Mouse (Mus musculus): ENCODE data around the gene Gm49403. TPM values are rescaled to one million over a fixed set of nuclear protein-coding genes. Genes with fewer than 3 reads are reported as not detected.
A peak's percentile ranks its signal among the peaks of the same experiment; 100 is the strongest.
"Not testable (repeated sequence)": the region's sequence is repeated elsewhere in the genome, so short reads cannot be mapped to it uniquely, and the experiment has no call there.

The Gm49403 gene
- total RNA-seq (2014; fragmentation: Nextera tagmentation) (not detected in 2 replicates), total RNA-seq (2017) (not detected in 2 replicates)

DNA sequence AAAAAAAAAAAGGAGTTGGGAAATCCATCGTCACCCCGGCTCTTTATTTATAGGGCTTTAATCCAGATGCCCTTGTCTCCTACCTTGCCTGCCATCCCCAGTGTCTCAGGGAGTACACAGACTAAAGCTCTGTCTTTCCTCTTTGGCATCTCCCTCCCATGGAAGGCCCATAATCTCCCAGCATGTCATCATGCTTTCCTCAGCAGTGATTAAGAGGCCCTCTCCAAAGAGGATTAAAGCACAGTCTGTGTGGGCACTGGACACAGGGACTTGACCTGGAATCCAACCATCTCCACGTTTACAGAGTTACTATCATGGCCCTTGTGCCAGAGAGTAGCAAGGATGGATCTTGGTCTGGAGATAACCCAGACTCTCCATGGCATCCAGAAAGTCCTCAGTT, at the start of gene Gm49403, which contains the start of gene Lbhd1:
Gene Gm49403 (plus strand): TSS at position 315 of the 400 bp plus-strand sequence.
Gene Lbhd1 (plus strand): TSS at position 117 of the 400 bp plus-strand sequence.
- no peak for ATAC-seq (replicated peaks; ENCODE audit: low FRiP score, low TSS enrichment, poor library complexity, severe bottlenecking)

DNA sequence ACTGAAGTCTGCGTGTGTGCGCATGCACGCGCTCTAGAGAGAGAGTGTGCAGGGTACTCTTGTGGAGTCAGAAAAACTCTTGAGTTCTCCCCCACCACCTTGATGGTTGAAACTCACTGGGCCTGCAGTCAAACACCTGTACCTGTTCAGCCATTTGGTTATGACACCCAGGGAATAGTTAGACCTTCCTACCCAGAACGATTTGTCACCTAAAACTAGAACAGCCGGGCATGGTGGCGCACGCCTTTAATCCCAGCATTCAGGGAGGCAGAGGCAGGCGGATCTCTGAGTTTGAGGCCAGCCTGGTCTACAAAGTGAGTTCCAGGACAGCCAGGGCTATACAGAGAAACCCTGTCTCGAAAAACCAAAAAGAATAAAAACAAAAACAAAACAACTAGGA, 47.4 kb upstream of the Gm49403 start:
- ATAC-seq (replicated peaks; ENCODE audit: low FRiP score, low TSS enrichment, poor library complexity, severe bottlenecking): not testable (repeated sequence)

GRCm38 (mm10) chr19:8837251-8837791, 46.4 kb upstream of the Gm49403 start, which contains the start of gene Bscl2:
Gene Bscl2, plus strand, starts transcription at chr19:8837467.
- peak; percentile 71 for ATAC-seq (replicated peaks; ENCODE audit: low FRiP score, low TSS enrichment, poor library complexity, severe bottlenecking)

DNA sequence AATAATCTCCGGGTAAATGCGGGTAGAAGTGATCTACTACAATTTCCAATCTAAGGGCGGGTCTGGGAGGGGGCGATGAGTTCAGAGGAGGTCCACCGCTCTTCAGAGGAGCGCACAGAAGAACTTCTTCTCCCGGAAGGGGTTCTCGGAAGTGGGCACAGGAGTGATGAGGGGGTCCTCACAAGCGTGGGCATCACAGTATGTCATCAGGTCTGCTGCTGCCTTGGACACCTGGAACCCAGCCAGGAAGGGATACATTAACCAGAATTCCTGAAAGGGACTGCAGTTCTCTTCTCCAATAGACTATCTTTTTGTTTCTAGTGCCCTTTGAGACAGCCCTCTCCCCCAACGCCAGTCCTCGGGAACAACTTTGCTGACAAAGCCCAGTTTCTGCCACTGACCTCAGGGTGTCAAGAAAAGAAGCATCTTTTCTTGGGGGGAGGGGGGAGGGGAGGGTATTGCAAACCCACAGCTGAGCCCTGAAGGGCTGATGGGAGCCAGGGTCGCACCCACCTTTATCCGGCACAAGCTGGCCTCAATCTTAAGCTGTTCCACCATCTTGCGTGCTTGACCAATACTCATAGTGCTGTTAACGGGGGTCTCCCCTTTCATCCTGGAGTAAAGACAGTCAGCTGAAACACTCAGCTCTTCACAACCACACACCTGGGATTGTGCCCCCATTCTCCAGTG, 45.5 kb upstream of the Gm49403 start:
- ATAC-seq (replicated peaks; ENCODE audit: low FRiP score, low TSS enrichment, poor library complexity, severe bottlenecking): no peak

- ATAC-seq (replicated peaks; ENCODE audit: low FRiP score, low TSS enrichment, poor library complexity, severe bottlenecking): no peak
Measured at GRCm38 (mm10) chr19:8839103-8839907, 44.4 kb upstream of the Gm49403 start, which contains the start of gene Gng3. Gene Gng3, minus strand, starts transcription at chr19:8839194.

GRCm38 (mm10) chr19:8839908-8840791, 43.6 kb upstream of the Gm49403 start:
- ATAC-seq (replicated peaks; ENCODE audit: low FRiP score, low TSS enrichment, poor library complexity, severe bottlenecking): peak; percentile 71

- no peak for ATAC-seq (replicated peaks; ENCODE audit: low FRiP score, low TSS enrichment, poor library complexity, severe bottlenecking)
Measured at GRCm38 (mm10) chr19:8841012-8841411, 42.7 kb upstream of the Gm49403 start.

DNA sequence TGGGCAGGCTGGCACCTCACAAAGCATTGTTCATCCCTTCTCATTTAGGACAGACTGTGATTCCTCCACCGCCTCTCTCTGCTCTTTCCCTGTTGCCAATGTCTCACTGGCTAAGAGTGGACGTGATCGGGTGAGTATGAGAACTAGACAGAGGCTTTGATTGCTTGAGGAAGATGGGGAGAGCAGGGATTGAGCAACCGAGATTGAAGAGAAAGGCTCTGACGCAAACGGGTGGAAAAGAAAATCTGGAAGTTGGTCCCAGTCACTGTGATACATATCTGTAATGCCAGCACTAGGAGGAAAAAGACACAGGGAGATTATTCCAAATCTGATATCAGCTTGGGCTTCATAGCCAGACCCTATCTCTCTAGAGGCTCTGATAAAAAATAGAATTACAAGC, 40.8 kb upstream of the Gm49403 start:
- ATAC-seq (replicated peaks; ENCODE audit: low FRiP score, low TSS enrichment, poor library complexity, severe bottlenecking): no peak

GRCm38 (mm10) chr19:8844371-8845129, 39.2 kb upstream of the Gm49403 start:
- ATAC-seq (replicated peaks; ENCODE audit: low FRiP score, low TSS enrichment, poor library complexity, severe bottlenecking): peak; percentile 42; the same call in 1 of the 2 replicates

- ATAC-seq (replicated peaks; ENCODE audit: low FRiP score, low TSS enrichment, poor library complexity, severe bottlenecking): no peak
Measured at GRCm38 (mm10) chr19:8848356-8848755, 35.4 kb upstream of the Gm49403 start.

DNA sequence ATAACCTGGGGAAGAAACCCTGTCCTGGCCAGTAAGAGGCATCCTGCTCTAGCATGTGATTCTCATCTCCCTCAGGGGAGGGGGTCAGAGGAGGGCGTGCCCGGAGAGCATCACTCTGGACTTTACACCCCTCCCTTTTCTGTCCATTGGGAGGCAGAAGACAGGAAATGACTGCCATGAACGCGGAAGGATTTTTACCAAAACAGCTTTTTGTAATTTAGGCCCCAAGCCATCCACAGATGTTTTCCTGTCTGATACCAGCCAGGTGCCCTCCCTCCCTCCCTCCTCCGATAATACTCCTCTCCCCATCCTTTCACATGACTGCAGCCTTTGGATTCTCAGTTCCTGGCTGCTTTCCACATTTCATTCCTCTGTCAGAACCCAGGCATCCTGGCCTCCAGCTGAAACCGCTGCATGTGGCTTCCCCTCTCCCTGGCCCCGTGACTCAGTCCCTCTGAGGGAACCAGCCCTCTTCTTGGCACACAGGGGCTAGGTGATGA, 33.3 kb upstream of the Gm49403 start, which contains the start of gene Lrrn4cl:
Gene Lrrn4cl (plus strand): TSS at position 367 of the 500 bp plus-strand sequence.
- ATAC-seq (replicated peaks; ENCODE audit: low FRiP score, low TSS enrichment, poor library complexity, severe bottlenecking): peak; percentile 36; the same call in 1 of the 2 replicates

DNA sequence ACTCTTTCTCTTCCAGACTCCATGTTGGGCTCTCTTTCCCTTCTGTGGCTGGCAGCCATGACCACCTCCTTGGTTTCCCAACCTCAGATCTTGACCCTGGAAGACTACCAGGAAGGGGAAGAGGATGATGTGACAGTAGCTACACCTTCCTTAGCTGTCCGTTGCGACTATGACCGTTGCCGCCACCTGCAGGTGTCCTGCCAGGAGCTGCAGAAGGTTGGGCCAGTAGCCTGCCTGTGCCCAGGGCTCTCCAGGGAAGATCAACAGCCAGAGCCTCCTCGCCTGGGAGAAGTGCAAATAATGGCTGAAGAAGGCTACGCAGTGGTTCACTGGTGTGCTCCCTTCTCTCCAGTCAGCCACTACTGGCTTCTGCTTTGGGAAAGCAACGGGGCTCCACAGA, 32.1 kb upstream of the Gm49403 start:
- ATAC-seq (replicated peaks; ENCODE audit: low FRiP score, low TSS enrichment, poor library complexity, severe bottlenecking): no peak

- ATAC-seq (replicated peaks; ENCODE audit: low FRiP score, low TSS enrichment, poor library complexity, severe bottlenecking): no peak
Measured at GRCm38 (mm10) chr19:8852236-8852928, 31.3 kb upstream of the Gm49403 start.

DNA sequence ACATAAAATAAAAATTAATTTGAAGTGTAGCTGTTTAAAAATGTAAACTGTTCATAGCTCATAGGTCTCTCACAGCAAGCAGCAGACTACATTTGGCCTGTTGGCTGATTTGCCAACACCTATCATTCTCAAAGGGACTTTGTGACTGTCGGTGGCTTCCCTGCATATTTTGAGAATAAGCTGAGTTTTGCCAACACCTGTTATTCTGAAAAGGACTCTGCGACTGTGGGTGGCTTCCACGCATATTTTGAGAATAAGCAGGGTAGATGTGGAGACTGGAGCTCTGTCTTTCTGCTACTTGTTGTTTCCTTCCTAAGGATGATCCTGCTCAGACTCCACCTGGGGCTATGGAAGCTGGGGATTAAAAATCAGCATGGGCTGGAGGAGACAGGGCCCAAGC, 30.6 kb upstream of the Gm49403 start:
- ATAC-seq (replicated peaks; ENCODE audit: low FRiP score, low TSS enrichment, poor library complexity, severe bottlenecking): no peak

DNA sequence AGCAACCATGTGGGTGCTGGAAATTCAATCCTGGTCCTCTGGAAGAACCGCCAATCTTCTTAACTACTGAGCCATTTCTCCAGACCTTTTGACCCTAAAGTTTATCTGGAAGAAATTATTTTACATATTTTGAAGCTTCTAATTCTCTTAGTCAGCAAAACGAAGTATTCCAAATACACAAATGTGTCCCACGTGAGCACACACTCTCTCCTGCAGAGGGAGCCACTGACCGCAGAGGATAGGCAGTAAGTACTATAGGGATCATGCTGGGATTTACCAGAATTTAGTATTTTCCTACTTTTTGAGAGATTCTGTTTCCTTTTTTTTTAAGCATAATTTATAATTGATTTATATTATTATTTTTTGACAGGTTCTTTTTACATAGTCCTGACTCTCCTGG, 26.0 kb upstream of the Gm49403 start:
- ATAC-seq (replicated peaks; ENCODE audit: low FRiP score, low TSS enrichment, poor library complexity, severe bottlenecking): 0 out of 2 replicates have a peak, but pooled peaks have one; percentile 52

DNA sequence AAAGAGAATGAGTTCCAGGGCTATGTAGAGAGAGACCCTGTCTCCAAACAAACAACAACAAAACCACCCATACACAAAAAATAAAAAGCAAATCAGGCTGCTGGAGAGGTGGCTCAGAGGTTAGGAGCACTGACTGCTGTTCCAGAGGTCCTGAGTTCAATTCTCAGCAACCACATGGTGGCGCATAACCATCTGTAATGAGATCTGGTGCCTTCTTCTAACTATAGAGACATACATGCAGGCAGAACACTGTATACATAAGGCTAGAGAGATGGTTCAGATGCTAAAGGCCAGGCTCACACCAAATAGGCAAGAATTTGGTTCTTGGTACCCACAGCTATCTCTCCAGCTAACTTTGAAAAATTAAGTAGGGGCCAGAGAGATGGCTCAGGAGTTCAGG, 24.7 kb upstream of the Gm49403 start:
- no peak for ATAC-seq (replicated peaks; ENCODE audit: low FRiP score, low TSS enrichment, poor library complexity, severe bottlenecking)

GRCm38 (mm10) chr19:8864265-8864664, 19.5 kb upstream of the Gm49403 start:
- no peak for ATAC-seq (replicated peaks; ENCODE audit: low FRiP score, low TSS enrichment, poor library complexity, severe bottlenecking)

DNA sequence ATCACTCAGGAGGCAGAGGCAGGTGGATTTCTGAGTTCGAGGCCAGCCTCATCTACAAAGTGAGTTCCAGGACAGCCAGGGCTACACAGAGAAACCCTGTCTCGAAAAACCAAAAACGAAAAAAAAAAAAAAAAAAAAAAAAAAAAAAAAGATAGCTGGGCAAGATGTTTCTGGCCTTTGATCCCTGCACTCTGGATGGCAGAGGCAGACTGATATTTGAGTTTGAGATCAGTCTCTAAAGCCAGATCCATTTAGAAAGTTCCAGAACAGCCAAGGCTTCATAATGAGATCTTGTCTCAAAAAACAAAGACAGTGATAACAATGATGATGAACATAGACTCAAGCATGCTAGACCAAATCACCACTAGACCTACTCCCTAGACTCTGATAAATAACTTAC, 13.3 kb upstream of the Gm49403 start:
- not testable (repeated sequence) for ATAC-seq (replicated peaks; ENCODE audit: low FRiP score, low TSS enrichment, poor library complexity, severe bottlenecking)

All from megakaryocyte-erythroid progenitor cell, adult 5-6 weeks (primary cell).